Mouse (Mus musculus) liver, embryonic 14.5 days (tissue): ENCODE measurements around the gene Zfp385a. TPM values are rescaled to one million over a fixed set of nuclear protein-coding genes. Genes with fewer than 3 reads are reported as not detected.

Experiments
- ATAC-seq: fragments of 200-750 bp; cut with Nextera tagmentation; 2 replicates; pipeline ENCODE4 v1.8.0; 2017; ENCODE audit warnings: moderate number of reproducible peaks, mild to moderate bottlenecking, moderate library complexity; ENCODE audit not compliant: insufficient read depth
- DNase-seq, 3 experiments: peaks; one replicate each; pipeline ENCODE4 v3.0.0-alpha.2; 2012 to 2013; ENCODE audit warnings: low read depth in 3 of 3, low spot score in 3 of 3
- H3K27ac ChIP-seq: fragments of 300-500 bp; sonication (generic); 2 replicates; pipeline ENCODE4 v1.5.1; 2014; ENCODE audit warnings: moderate library complexity, mild to moderate bottlenecking, control low read depth, inconsistent platforms
- H3K27me3 ChIP-seq: fragments of 300-500 bp; sonication (generic); 2 replicates; pipeline ENCODE4 v1.6.1; 2014; ENCODE audit warnings: mild to moderate bottlenecking, low read length, moderate library complexity; ENCODE audit not compliant: control insufficient read depth, insufficient read depth
- H3K36me3 ChIP-seq: fragments of 300-500 bp; sonication (generic); replicated peaks from 2 replicates; pipeline ENCODE4 v1.6.1; 2014; ENCODE audit warnings: low read depth; ENCODE audit not compliant: control insufficient read depth, insufficient read depth
- H3K4me1 ChIP-seq, 2 experiments: fragments of 200-500 bp in 1 of 2; fragments of 300-500 bp in 1 of 2; sonication (generic) in 1 of 2; replicated peaks; 2 replicates each; pipeline ENCODE4 v1.6.1; 2012 to 2014; ENCODE audit warnings: antibody characterized with exemption in 1 of 2, inconsistent platforms in 1 of 2, low read length in 1 of 2; ENCODE audit not compliant: control insufficient read depth in 2 of 2, insufficient read depth in 2 of 2
- H3K4me2 ChIP-seq: fragments of 300-500 bp; sonication (generic); 2 replicates; pipeline ENCODE4 v1.6.1; 2014; ENCODE audit warnings: low read depth, mild to moderate bottlenecking, control low read depth, moderate library complexity
- H3K4me3 ChIP-seq, 2 experiments: fragments of 200-500 bp in 1 of 2; fragments of 300-500 bp in 1 of 2; sonication (generic) in 1 of 2; 2 replicates each; pipeline ENCODE4 v1.5.1; 2012 to 2014; ENCODE audit warnings: low read depth in 2 of 2, low read length in 2 of 2, mild to moderate bottlenecking in 2 of 2, control low read depth in 1 of 2, inconsistent platforms in 1 of 2, moderate library complexity in 1 of 2; ENCODE audit not compliant: insufficient read depth in 1 of 2
- H3K9ac ChIP-seq: fragments of 300-500 bp; sonication (generic); replicated peaks from 2 replicates; pipeline ENCODE4 v1.6.1; 2014; ENCODE audit warnings: mild to moderate bottlenecking, control low read depth, moderate library complexity
- H3K9me3 ChIP-seq: fragments of 300-500 bp; sonication (generic); 2 replicates; pipeline ENCODE4 v1.6.1; 2016; ENCODE audit warnings: low read length, mixed read lengths; ENCODE audit not compliant: control insufficient read depth
- CTCF ChIP-seq: IDR thresholded peaks from 2 replicates; pipeline ENCODE4 v1.5.1; 2016; ENCODE audit warnings: antibody characterized with exemption, low read depth, control low read depth
- EP300 ChIP-seq: IDR thresholded peaks from 2 replicates; pipeline ENCODE4 v1.6.1; 2016; ENCODE audit warnings: antibody characterized with exemption, low read depth
- WGBS: fragments of 180-500 bp; shearing (Covaris S2); extraction: QIAGEN DNeasy Blood & Tissue Kit; methylation state at CpG from one replicate; pipeline ENCODE4 v1.1.7; 2014; ENCODE audit not compliant: insufficient replicate concordance; 5-methylcytosine and 5-hydroxymethylcytosine counted together
- polyA plus RNA-seq, 2 experiments: library from polyadenylated mRNA; depleted of rRNA in 1 of 2; stranded (reverse) in 1 of 2; unstranded in 1 of 2; fragments of >200 nt; fragmentation: Nextera tagmentation in 1 of 2; extraction: Ambion mirVana in 1 of 2; gene quantifications; 2 replicates each; pipeline versions ENCODE4 v1.2.1 to v1.2.3; 2012 to 2014

The Zfp385a gene
- polyA plus RNA-seq, 2 experiments = 4.7 to 4.9 TPM

DNA sequence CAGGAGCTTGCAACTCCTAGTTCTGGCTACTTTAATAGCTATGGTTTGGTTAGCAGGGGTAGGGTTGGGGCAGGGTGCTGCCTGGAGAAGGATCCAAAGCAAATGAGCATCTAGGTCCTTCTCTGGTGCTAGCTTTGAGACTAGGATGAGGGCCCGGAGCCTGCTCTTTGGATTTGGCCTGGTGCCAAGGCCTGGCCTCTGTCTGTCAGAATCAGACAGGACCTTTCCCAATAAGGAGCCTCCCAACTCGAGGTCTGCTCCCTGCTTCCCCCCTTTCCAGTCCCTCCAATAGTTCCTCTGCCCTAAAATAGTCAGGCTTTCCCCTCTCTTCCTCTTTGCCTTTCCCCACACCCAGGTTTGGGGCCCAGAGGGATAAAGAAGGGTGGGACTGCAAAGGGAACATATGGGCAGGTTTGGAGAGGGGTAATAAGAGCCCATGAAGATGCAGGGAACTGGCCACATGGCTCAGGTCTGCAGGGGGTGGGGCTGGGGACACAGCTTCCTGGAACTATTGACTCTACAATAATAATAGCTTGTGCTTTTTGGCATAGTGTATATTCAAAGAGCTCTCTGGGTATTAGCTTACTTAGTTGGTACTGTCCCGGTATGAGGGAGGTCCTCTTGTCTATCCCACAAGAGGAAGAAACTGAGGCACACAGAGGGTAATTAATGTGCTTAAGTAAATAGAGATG, 38.9 kb upstream of the Zfp385a start:
- H3K27ac ChIP-seq = no peak overlapping the region
- H3K4me2 ChIP-seq = no peak overlapping the region
- no peaks in the 10 kb centered on the region for H3K36me3 ChIP-seq
- H3K27me3 ChIP-seq = no peaks in the 10 kb centered on the region
- H3K9me3 ChIP-seq = no peaks in the 10 kb centered on the region
- H3K9ac ChIP-seq = no peak overlapping the region
- H3K4me3 ChIP-seq = no peak overlapping the region
- DNase-seq (no peak), ATAC-seq (no peak)
- no peak for TF ChIP-seq EP300
- TF ChIP-seq CTCF = no peak
- H3K4me1 ChIP-seq = 0 out of 4 replicates have a peak, but pooled peaks cover 0 to 2% of the 10 kb centered on the region in 2 experiments
- WGBS = 31% methylated on average over 3 of the region's 3 CpGs

DNA sequence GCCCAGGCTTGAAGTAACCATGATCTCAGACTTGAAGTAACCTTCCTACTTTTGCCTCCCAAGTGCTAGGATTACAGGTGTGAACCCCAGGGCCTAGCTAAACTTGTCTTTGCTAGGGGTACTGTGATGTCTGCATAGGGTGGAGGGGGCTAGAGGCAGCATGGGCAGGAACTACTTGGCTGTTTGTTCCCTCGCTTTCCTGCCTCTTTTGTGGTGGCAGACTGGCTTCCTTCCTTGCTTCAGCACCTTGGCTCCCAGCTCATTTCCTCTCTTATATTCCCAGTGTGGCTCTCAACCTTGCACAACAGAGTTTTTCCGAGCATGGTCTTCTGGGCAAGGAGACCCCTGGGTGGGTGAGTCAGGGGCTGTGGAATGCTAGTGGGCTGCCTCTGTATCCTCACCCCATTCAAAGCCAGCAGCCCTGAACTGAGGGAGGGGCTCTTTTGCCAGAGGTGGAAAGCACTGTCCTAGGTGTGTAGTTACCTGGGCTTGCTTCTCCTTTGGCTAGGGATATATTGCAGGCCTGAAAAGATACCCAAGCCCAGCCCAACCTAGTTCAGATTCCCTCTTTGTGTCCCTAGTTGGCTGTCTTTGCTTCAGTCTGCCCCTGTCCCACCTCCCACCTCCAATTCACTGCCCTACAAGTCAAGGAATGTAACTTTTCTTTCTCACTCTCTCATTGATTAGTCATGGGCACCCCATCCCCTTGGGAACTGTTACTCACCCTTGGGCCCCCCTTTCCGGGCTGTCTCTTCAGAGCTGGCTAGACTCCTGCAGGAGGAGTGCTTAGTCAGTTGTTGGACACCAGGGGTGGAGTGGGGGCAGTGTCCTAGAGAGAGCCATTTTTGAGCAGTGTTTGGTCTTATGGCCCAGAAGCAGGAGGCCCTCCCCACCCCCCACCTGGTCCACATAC, 38.1 kb upstream of the Zfp385a start:
- no peaks in the 10 kb centered on the region for H3K27me3 ChIP-seq
- DNase-seq = no peak
- H3K27ac ChIP-seq = no peak overlapping the region
- H3K4me2 ChIP-seq = no peak overlapping the region
- no peak overlapping the region for H3K9ac ChIP-seq
- no peak overlapping the region for H3K4me3 ChIP-seq
- H3K4me1 ChIP-seq = 0 out of 4 replicates have a peak, but pooled peaks cover 0 to 2% of the 10 kb centered on the region in 2 experiments
- no peaks in the 10 kb centered on the region for H3K36me3 ChIP-seq
- TF ChIP-seq CTCF (no peak), EP300 (no peak)
- 46% methylated on average over 3 of the region's 3 CpGs for WGBS
- no peaks in the 10 kb centered on the region for H3K9me3 ChIP-seq
- ATAC-seq = no peak

DNA sequence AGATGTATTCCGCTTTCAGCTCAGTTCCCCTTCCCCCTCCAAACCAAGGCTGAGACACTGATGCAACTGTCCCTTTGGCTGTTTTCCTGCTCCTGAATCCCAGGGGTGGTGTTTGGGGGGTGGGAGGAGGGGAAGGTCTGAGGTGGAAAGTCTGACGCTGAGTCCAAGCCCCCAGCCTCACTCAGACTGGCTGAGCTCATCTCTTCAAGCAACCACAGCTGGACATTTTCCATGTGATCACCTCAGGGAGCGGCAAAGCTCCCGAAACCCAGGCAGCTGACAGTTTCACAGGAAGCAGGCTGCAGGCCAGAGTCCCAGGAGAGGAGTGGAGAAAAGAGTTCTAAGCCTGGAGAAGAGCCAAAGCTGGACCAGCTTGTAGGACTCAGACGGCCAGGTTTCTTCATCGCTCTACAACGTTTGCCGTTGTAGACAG, 37.0 kb upstream of the Zfp385a start:
- 63% methylated on average over 8 of the region's 8 CpGs for WGBS
- DNase-seq = no peak
- H3K4me2 ChIP-seq = no peak overlapping the region
- no peaks in the 10 kb centered on the region for H3K36me3 ChIP-seq
- no peaks in the 10 kb centered on the region for H3K9me3 ChIP-seq
- TF ChIP-seq CTCF = no peak
- H3K27me3 ChIP-seq = no peaks in the 10 kb centered on the region
- no peak overlapping the region for H3K27ac ChIP-seq
- no peak overlapping the region for H3K4me3 ChIP-seq
- no peak overlapping the region for H3K9ac ChIP-seq
- ATAC-seq = no peak
- no peaks in the 10 kb centered on the region for H3K4me1 ChIP-seq

- Histone ChIP-seq H3K27me3 (no peaks in the 10 kb centered on the region), H3K36me3 (no peaks in the 10 kb centered on the region), H3K4me3 (no peak overlapping the region), H3K4me1 (peaks cover 0 to 2% of the 10 kb centered on the region in 2 experiments; a peak in 1 of 4 replicates), H3K4me2 (no peak overlapping the region), H3K9me3 (no peaks in the 10 kb centered on the region), H3K9ac (no peak overlapping the region), H3K27ac (no peak overlapping the region)
- no peak for TF ChIP-seq EP300
- no peak for TF ChIP-seq CTCF
- ATAC-seq (no peak), DNase-seq (no peak)
- 49% methylated on average over 4 of the region's 4 CpGs for WGBS
These were observed 35.4 kb upstream of the Zfp385a start for GRCm38 (mm10) chr15:103375112-103375800.
